Mouse (Mus musculus) adrenal gland, postnatal 10 days (tissue): ENCODE results near the gene Memo1. TPM values are rescaled to one million over a fixed set of nuclear protein-coding genes. Genes with fewer than 3 reads are reported as not detected.

Source experiments
- total RNA-seq, 2 experiments: library from RNA; stranded (reverse); gene quantifications; 2 replicates each; pipeline ENCODE4 v1.2.3; 2021

Memo1 gene
- total RNA-seq, 2 experiments from 2014 or later: 83.9 to 84.3 TPM

Other genes starting within 250 kb of the Memo1 start
- gene Srd5a2, start 247.6 kb downstream of the Memo1 start, total RNA-seq: 10 to 100 TPM; 23.5 to 35.6 TPM
- 100 to 1,000 TPM in 1 of 2 experiments, 10 to 100 TPM in 1; 88.2 to 100 TPM for gene Dpy30, start 28.4 kb upstream of the Memo1 start, total RNA-seq
- gene Spast, start 43.5 kb upstream of the Memo1 start, total RNA-seq: 10 to 100 TPM; 34.1 to 36.6 TPM
- 10 to 100 TPM; 19.5 TPM for gene Slc30a6, start 100.1 kb upstream of the Memo1 start, total RNA-seq
- gene Nlrc4, start 163.6 kb upstream of the Memo1 start, total RNA-seq: under 1 TPM; 0.39 to 0.42 TPM
- gene Yipf4, start 194.0 kb upstream of the Memo1 start, total RNA-seq: 100 to 1,000 TPM in 1 of 2 experiments, 10 to 100 TPM in 1; 95.8 to 108 TPM
- 100 to 1,000 TPM in 1 of 2 experiments, 10 to 100 TPM in 1; 92.1 to 136 TPM for gene Birc6, start 232.8 kb upstream of the Memo1 start, total RNA-seq